Mouse (Mus musculus) forebrain, embryonic 11.5 days (tissue): ENCODE results near the gene Fam168a. TPM values are rescaled to one million over a fixed set of nuclear protein-coding genes. Genes with fewer than 3 reads are reported as not detected.

Experiments
- ATAC-seq: fragments of 200-750 bp; cut with Nextera tagmentation; replicated peaks from 2 replicates; pipeline ENCODE4 v1.8.0; 2017; ENCODE audit warnings: moderate TSS enrichment; ENCODE audit not compliant: low FRiP score
- DNase-seq: peaks from one replicate; pipeline ENCODE4 v3.0.0-alpha.2; 2017; ENCODE audit warnings: low spot score
- H3K27ac ChIP-seq: fragments of 300-500 bp; sonication (generic); 2 replicates; pipeline ENCODE4 v1.5.1; 2014; ENCODE audit warnings: low read depth, low read length
- H3K27me3 ChIP-seq: fragments of 300-500 bp; sonication (generic); 2 replicates; pipeline ENCODE4 v1.6.1; 2014; ENCODE audit warnings: mild to moderate bottlenecking, low read length, mixed read lengths; ENCODE audit not compliant: control insufficient read depth, insufficient read depth
- H3K36me3 ChIP-seq: fragments of 300-500 bp; sonication (generic); 2 replicates; pipeline ENCODE4 v1.6.1; 2014; ENCODE audit warnings: mild to moderate bottlenecking, low read length, moderate library complexity, mixed read lengths; ENCODE audit not compliant: control insufficient read depth, insufficient read depth
- H3K4me1 ChIP-seq: fragments of 300-500 bp; sonication (generic); replicated peaks from 2 replicates; pipeline ENCODE4 v1.6.1; 2014; ENCODE audit warnings: low read length, mixed read lengths; ENCODE audit not compliant: control insufficient read depth, insufficient read depth
- H3K4me2 ChIP-seq: fragments of 300-500 bp; sonication (generic); 2 replicates; pipeline ENCODE4 v1.6.1; 2014; ENCODE audit warnings: low read depth, mild to moderate bottlenecking, low read length, moderate library complexity, mixed read lengths; ENCODE audit not compliant: severe bottlenecking
- H3K4me3 ChIP-seq: fragments of 300-500 bp; sonication (generic); 2 replicates; pipeline ENCODE4 v1.5.1; 2014; ENCODE audit warnings: low read depth, low read length
- H3K9ac ChIP-seq: fragments of 300-500 bp; sonication (generic); 2 replicates; pipeline ENCODE4 v1.6.1; 2014; ENCODE audit warnings: low read length
- H3K9me3 ChIP-seq: fragments of 300-500 bp; sonication (generic); 2 replicates; pipeline ENCODE4 v1.6.1; 2016; ENCODE audit warnings: low read length, mixed read lengths; ENCODE audit not compliant: control insufficient read depth
- WGBS: fragments of 180-500 bp; shearing (Covaris S2); extraction: QIAGEN DNeasy Blood & Tissue Kit; methylation state at CpG from one replicate; pipeline ENCODE4 v1.1.7; 2014; 5-methylcytosine and 5-hydroxymethylcytosine counted together
- polyA plus RNA-seq: library from polyadenylated mRNA; unstranded; fragments of >200 nt; fragmentation: Nextera tagmentation; extraction: Ambion mirVana; gene quantifications from 2 replicates; pipeline ENCODE4 v1.2.1, GENCODE M21; 2014

The Fam168a gene
- polyA plus RNA-seq, 1 experiment from 2014 or later: 52.9 TPM

DNA sequence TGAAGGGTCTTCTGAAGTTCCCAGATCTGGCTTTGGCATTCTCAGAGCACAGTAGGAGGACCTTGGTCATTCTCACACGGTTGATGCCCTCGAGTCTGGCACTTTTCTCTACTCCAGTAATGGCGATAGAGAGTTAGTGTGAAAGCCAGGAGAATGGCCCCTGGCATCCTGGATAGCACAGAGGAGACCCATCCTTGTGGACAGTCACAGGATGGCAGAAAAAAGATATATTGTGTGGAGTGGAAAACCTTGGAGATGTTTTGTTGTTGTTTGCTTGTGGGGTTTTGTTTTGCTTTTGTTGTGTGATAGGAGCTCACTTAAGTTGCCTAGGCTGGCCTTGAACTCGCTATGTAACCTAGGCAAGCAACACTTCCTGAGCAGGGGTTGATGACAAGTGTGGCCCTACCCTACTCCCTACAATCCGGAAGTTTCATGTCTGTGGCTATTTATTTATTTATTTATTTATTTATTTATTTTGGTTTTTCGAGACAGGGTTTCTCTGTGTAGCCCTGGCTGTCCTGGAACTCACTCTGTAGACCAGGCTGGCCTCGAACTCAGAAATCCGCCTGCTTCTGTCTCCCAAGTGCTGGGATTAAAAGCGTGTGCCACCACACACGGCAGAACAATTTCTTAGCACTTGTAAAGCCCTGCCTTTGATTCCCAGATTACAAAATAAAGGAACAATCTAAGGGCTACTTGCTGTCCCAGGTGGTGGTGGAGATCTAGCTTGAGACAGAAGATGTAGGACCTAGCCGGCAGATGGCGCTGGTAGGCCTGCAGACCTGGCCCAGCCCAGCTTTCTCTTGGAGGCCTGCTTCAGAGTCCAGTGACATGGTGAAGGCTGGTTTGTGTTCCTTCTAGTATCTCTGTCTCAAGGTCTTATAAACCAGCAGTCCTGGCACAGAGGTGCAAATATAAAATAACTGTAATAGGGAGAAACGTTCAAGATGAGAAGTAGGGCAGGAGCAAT is 21.1 kb upstream of the Fam168a start:
- ATAC-seq (no peak), DNase-seq (peak; percentile 89)
- no peak overlapping the region for H3K9ac ChIP-seq
- no peak overlapping the region for H3K27ac ChIP-seq
- no peaks in the 10 kb centered on the region for H3K4me1 ChIP-seq
- H3K36me3 ChIP-seq: no peaks in the 10 kb centered on the region
- H3K9me3 ChIP-seq: no peaks in the 10 kb centered on the region
- H3K4me2 ChIP-seq: no peak overlapping the region
- H3K4me3 ChIP-seq: no peak overlapping the region
- WGBS: 41% methylated on average over 13 of the region's 13 CpGs
- no peaks in the 10 kb centered on the region for H3K27me3 ChIP-seq

DNA sequence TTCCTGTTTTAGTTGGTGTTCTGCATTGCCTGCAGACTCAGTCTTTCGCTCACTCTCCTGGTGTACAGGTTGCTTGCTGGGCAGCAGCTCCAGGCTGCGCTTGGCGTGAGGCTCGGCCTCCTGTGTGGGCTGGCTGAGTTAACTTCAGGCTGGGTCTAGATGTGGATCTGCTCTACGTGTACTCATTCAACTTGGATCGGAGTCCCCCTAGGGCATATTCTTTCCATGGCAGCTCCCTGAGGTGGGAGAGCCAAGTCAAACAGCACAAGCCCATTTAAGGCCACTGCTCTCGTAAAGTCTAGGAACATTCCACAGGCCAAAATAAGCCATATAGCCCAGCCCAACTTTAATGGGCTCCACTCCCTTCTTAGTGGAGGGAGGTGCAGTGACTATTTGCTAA is 18.0 kb upstream of the Fam168a start:
- DNase-seq (no peak), ATAC-seq (no peak)
- Histone ChIP-seq H3K9ac (no peak overlapping the region), H3K27ac (no peak overlapping the region), H3K4me3 (no peak overlapping the region), H3K4me1 (no peaks in the 10 kb centered on the region), H3K36me3 (no peaks in the 10 kb centered on the region), H3K9me3 (no peaks in the 10 kb centered on the region), H3K27me3 (no peaks in the 10 kb centered on the region), H3K4me2 (no peak overlapping the region)
- 86% methylated on average over 7 of the region's 7 CpGs for WGBS

DNA sequence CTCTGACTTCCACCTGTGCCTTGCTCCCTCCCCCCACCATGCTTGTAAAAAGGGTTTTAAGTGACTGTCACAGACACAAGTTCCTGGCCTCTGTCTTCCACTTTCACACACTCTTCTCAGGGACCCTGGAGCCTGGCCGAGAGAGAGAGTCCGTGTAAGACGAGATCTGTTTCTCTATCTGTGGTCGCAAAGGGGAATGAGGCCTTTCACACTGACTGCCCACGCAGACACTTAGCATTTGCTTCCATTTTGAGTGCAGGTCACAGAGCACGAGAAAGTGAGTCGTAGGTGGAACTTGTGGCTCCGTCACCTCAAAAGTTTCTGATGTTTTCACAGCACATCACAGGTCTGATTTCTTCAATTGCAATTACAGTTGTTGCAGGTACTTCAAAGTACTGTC is 13.2 kb upstream of the Fam168a start:
- Histone ChIP-seq H3K4me1 (no peaks in the 10 kb centered on the region), H3K36me3 (no peaks in the 10 kb centered on the region), H3K4me3 (no peak overlapping the region), H3K27me3 (no peaks in the 10 kb centered on the region), H3K9ac (no peak overlapping the region), H3K9me3 (no peaks in the 10 kb centered on the region), H3K27ac (no peak overlapping the region), H3K4me2 (no peak overlapping the region)
- DNase-seq (no peak), ATAC-seq (no peak)
- WGBS: 85% methylated on average over 8 of the region's 8 CpGs

DNA sequence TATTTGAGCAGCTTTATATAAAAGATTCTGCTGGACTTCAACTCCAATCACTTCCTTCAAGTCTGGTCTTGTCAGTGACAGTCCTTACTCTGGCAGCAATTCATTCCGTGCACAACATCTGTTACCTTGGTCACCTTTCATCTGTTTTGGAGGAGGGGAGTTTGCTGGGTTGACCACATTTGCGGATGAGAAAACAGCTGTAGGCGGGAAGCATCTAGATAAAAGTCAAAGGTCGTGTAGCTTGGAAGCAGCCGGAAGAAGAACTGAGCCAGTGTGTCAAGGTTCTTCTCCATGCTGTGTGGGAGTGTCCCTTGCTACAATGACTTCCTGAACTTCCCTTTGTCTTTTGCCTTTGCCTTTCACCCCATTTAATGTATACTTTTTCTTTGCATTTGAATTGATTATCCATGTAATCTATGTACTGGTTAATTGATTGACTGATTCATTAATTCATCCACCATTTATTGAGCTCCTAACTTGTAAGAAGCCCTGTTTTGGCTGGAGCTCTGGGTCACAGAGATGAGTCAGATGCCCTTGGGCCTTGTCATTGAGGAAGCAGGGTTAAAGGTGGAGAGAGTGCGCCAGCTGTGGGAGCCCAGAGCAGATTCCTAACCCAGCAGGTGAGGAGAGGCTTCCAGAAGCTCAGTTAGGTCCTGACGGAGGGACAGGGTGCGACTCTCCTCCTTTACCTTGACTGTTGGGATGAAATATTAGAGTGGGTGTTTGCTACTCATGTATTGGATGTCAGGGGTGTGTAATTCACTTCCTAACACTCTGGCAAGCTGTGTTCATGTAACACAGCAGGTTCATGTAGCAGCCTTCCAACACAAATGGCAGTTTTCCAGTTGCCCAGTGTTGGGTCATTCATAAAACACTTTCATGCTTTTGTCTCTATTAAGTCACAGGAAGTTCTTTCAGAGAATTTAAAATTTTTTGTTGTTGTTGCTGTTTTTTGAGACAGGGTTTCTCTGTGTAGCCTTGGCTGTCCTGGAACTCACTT is 6.4 kb upstream of the Fam168a start:
- 66% methylated on average over 8 of the region's 8 CpGs for WGBS
- no peak for ATAC-seq

DNA sequence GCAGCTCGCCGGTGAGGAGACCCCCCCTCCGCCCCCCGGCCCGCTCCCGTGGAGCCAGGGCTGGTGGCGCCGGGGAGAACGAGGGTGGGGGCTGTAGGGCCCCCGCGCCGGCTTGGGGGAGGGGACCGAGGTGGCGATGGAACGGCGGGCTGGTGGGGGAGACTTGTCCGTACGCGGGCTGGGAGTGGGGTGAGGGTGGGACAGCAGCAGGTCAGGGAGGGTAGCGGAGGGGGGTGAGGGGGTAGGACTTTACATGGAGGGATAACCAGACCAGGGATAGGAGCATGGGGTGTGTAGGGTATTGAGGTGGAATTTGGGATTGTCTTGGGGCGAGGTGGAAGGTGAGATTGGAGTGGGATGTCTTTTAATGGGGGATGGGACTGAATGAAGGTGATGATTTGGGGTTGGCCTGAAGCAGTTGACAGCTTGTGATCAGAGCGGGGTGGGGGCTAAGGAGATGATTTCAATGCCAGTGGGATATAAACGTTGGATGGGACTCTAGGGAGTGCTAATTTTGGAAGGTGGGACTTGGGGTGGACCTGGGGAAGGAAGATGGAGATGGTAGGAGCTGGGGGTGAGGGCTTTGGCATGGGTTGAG is 547 bp downstream of the Fam168a start:
- Histone ChIP-seq H3K4me1 (peaks cover 11% of the 10 kb centered on the region; the same call in 1 of the 2 replicates), H3K4me3 (peak overlapping the region; percentile 70), H3K9me3 (no peaks in the 10 kb centered on the region), H3K4me2 (peak overlapping the region; percentile 76), H3K9ac (peak overlapping the region; percentile 92), H3K36me3 (no peaks in the 10 kb centered on the region), H3K27ac (peak overlapping the region; percentile 99), H3K27me3 (no peaks in the 10 kb centered on the region)
- WGBS: 2% methylated on average over 23 of the region's 23 CpGs
- DNase-seq: no peak
- peak; percentile 59; the same call in 1 of the 2 replicates for ATAC-seq

More for the DNA sequence above, 6.4 kb upstream of the Fam168a start:
- H3K27ac ChIP-seq: no peak overlapping the region
- DNase-seq: no peak
- H3K4me1 ChIP-seq: no peaks in the 10 kb centered on the region
- H3K9ac ChIP-seq: no peak overlapping the region
- no peaks in the 10 kb centered on the region for H3K27me3 ChIP-seq
- H3K9me3 ChIP-seq: no peaks in the 10 kb centered on the region
- no peak overlapping the region for H3K4me3 ChIP-seq
- no peak overlapping the region for H3K4me2 ChIP-seq
- H3K36me3 ChIP-seq: no peaks in the 10 kb centered on the region

DNA sequence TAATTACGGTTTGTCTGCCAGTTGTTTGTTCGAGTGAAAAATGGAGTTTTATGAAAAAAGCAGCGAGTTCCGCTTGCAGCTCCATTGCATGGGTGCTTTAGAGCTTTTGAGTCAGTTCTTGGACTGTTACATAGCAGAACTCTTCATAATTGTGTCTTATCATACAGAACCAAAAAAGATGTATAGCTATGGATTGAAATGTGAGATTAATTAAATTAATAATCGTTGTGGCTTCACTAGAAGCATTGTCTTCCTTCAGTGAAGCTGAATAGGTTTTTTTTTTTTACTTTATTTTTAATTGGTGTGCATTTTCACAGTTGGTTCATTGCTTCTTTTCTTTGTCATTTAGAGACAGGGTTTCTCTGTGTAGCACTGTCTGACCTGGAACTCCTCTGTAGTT is 12.3 kb downstream of the Fam168a start:
- Histone ChIP-seq H3K4me3 (no peak overlapping the region), H3K4me2 (no peak overlapping the region), H3K4me1 (peaks cover 13% of the 10 kb centered on the region), H3K27ac (no peak overlapping the region), H3K9me3 (no peaks in the 10 kb centered on the region), H3K36me3 (no peaks in the 10 kb centered on the region), H3K9ac (no peak overlapping the region), H3K27me3 (no peaks in the 10 kb centered on the region)
- no peak for ATAC-seq
- 81% methylated on average over 5 of the region's 5 CpGs for WGBS
- no peak for DNase-seq

DNA sequence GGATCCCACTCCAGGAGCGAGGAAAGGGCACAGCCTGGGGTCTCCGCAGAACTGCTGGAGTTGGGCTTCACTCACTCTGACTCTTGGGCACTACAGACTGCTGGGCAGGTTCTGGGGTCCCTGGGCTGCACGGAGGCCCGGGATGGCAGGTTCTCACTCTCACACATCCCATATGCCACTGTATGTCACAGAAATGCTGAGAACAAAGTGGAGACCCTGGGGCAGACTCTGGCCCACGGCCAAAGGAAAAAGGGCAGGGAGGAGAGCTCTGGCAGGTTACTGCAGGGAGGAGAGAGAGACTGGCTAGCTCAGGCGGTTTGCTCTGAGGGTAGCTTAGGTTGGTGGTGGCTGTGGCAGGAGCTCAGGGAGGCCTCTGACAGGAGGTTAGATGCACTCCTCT is 15.8 kb downstream of the Fam168a start:
- peaks cover 15% of the 10 kb centered on the region for H3K4me1 ChIP-seq
- ATAC-seq (peak; percentile 36; the same call in 1 of the 2 replicates), DNase-seq (peak; percentile 62)
- no peak overlapping the region for H3K4me3 ChIP-seq
- WGBS: 59% methylated on average over 6 of the region's 6 CpGs
- no peaks in the 10 kb centered on the region for H3K27me3 ChIP-seq
- H3K4me2 ChIP-seq: no peak overlapping the region
- no peaks in the 10 kb centered on the region for H3K36me3 ChIP-seq
- H3K27ac ChIP-seq: peak overlapping the region; percentile 46; the same call in 1 of the 2 replicates
- H3K9me3 ChIP-seq: no peaks in the 10 kb centered on the region
- H3K9ac ChIP-seq: no peak overlapping the region
